Mouse (Mus musculus) neutrophil, adult 5-6 weeks (primary cell): Measurements from ENCODE around the gene Arf6. TPM values are rescaled to one million over a fixed set of nuclear protein-coding genes. Genes with fewer than 3 reads are reported as not detected.
"Not testable (repeated sequence)": the region's sequence is repeated elsewhere in the genome, so short reads cannot be mapped to it uniquely, and the experiment has no call there.

Experiments used
- ATAC-seq: fragments of 151-379, 151-347 bp; 2 replicates; pipeline ENCODE4 v1.8.0; 2017; ENCODE audit warnings: mild to moderate bottlenecking, moderate TSS enrichment; ENCODE audit not compliant: insufficient number of reproducible peaks, poor library complexity, low FRiP score, severe bottlenecking; ENCODE audit errors: extremely low read depth
- total RNA-seq: library from RNA; stranded (forward); fragments of 200-1000 nt; gene quantifications from 2 replicates; pipeline ENCODE4 v1.2.3, GENCODE M21; 2017

The Arf6 gene
- total RNA-seq, 1 experiment from 2014 or later, result 210 TPM

GRCm38 (mm10) chr12:69371421-69371853 is 513 bp upstream of the Arf6 start:
- ATAC-seq, result peak; percentile 59

DNA sequence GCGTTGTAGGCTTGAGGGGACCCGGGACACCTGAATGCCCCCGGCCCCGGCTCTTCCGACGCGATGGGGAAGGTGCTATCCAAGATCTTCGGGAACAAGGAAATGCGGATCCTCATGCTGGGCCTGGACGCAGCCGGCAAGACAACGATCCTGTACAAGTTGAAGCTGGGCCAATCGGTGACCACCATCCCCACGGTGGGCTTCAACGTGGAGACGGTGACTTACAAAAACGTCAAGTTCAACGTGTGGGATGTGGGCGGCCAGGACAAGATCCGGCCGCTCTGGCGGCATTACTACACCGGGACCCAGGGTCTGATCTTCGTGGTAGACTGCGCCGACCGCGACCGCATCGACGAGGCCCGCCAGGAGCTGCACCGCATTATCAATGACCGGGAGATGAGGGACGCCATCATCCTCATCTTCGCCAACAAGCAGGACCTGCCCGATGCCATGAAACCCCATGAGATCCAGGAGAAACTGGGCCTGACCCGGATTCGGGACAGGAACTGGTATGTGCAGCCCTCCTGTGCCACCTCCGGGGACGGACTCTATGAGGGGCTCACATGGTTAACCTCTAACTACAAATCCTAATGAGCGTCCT is 881 bp downstream of the Arf6 start:
- ATAC-seq, result no peak

DNA sequence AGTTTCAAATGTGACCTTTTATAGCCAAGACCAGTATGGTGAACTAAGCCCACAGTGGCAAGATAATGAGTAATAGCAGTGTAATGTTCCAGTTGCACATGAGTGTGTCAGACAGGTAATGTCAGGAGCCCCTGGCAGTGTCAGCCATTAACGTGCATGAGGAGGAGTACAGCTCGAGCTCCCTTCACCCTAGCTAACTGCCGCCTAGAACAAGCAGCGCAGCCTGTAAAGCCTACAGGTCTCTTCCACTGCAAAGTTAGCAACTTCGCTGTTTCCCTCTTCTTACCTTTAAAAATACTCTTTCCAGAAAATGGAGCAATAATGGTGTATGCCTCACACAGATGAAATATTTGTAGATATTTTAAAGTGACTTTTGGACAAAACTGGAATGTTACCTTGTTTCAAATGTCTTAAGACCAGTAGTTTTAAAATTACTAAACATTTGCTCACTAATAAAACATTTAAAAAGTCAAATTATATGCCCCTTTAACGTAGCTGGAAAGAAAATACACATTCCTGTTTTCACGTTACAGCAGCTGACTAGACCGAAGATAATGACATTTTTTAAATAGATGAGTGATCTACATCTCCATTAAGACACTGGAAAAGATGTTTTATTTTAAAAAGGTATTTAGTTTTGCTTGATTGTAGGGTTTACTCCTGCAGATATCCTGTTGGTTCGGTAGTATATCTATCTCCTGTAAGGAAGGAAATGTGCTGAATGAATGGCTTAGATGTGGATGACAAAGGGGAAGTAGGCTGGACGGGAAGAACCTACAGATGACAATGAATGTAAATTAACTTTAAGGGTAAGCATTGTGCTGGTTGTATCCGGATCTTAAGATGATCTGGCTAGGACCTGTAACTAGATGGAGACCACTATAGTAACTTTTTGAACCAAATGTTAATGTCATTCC is 2.2 kb downstream of the Arf6 start:
- no peak for ATAC-seq

GRCm38 (mm10) chr12:69376132-69376531 is 4.2 kb downstream of the Arf6 start:
- ATAC-seq, result no peak

- no peak for ATAC-seq
These were observed 5.2 kb downstream of the Arf6 start for GRCm38 (mm10) chr12:69377188-69377587.

- not testable (repeated sequence) for ATAC-seq
These were observed 5.7 kb downstream of the Arf6 start for GRCm38 (mm10) chr12:69377636-69378035.

DNA sequence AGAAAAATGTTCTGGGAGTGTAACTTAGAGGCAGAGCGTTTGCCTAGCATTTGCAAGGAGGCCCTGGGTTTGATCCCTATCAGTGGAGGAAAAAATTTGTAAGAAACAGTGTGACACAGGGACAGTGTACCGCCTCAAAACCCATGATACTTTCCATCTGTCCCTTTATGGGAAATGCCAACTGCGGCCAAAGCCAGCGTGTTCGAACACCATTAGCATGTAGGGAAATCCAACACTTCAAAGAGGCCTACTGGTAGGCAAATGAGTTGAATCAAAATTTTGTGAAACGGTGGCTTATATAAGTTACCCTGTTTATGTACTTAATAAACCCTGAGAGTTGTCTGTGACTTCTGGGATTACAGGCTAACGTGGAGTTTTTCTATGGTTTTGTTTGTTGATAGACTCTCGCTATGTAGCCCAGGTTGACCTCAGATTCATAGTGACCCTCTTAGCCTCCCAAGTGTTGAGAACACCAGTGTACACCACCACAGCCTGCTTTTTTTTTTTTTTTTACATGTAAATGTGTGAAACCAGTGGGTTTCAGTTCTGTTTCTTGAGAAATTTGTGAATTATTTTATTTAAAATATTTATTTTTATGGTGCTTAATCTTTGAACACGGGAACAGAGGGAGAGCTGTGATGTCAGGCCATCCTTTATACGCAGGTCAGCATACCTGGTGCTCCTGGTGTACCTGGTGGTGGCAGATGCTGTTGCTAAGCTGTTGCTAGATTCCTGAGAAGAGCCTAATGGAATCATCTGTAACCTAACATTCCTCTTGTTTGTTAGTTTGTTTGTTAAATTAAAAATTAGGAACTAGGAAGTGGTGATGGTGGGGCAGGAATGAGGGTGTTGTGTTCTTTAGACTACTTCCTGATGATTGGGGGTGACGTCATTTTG is 6.9 kb downstream of the Arf6 start:
- ATAC-seq, result no peak

- ATAC-seq, result no peak
These were observed 10.9 kb downstream of the Arf6 start for GRCm38 (mm10) chr12:69382880-69383279.

DNA sequence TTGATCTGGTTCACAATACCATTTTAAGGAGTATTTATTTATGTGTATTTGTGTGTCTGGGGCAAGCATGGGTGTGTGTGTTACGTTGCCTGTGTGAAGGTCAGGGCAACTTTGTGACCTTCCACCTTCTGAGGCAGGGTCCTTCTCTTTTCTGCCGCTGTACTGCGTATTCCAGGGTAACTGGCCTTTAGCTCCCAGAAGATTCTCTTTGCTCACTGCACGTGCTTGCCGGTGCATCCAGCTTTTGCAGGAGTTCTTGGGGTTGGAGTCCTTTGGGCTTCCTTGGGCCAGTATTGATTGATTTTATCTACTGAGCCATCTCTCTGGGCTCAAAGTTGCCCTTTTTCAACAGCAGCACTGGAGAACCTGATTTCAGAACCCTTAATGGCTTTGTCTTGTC is 12.7 kb downstream of the Arf6 start:
- no peak for ATAC-seq

- ATAC-seq, result peak; percentile 59; the same call in 1 of the 2 replicates
These were observed 13.8 kb downstream of the Arf6 start for GRCm38 (mm10) chr12:69385542-69386280.

- ATAC-seq, result not testable (repeated sequence)
These were observed 14.4 kb downstream of the Arf6 start for GRCm38 (mm10) chr12:69386281-69386732.

GRCm38 (mm10) chr12:69388321-69388869 is 16.4 kb downstream of the Arf6 start:
- ATAC-seq, result no peak

DNA sequence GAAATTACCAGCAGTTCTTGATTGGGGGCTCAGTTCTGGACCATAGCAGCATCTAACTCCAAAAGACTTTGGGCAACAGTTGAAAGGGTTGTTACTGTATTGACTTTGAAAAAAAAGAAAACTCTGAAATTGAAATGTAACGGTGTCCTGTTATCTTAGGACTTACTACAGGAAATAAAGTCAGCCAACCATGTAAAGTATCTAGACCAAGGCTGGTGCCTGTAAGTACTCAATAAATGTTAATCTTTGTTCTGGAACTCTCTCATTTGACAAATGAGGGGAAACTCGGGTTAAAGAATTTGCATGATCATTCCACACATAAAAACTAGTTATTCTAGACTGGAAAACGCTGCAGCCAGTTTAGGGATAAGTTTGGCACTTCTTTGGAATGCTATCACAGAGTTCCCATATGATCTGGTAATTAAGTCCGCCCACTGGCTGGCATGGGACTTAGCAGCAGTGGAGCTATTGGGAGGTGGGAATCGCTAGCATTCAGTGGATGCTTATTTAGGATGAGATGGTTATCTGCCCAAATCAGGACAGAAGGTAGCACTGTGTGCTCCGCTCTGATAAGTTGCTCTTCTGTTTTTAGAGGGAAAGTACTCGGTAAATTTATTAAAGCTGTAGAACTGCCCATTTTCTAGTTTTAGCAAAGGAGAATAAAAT is 17.5 kb downstream of the Arf6 start:
- no peak for ATAC-seq

GRCm38 (mm10) chr12:69390000-69390698 is 18.2 kb downstream of the Arf6 start:
- ATAC-seq, result no peak

DNA sequence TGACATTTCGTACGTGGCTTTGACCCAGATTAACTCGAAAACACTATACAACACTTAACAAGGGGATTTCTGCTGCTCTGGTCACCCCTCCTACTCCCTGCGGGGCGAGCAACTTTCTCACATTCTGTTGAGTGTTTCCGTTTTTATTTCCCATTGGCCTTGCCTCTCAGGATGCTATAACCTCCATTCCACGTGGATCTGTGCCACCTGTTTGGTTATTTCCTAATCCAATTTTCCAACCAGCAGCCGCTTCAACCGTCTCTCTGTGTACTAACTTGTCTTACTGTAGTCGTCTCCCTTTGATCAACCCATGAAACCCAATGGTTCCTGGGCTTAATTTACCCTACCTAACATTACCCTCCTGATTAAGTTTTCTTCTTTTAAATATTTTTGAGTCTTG is 21.1 kb downstream of the Arf6 start:
- no peak for ATAC-seq

- no peak for ATAC-seq
These were observed 22.5 kb downstream of the Arf6 start for GRCm38 (mm10) chr12:69394456-69394855.

- no peak for ATAC-seq
These were observed 28.4 kb downstream of the Arf6 start for GRCm38 (mm10) chr12:69400367-69400766.
